Mouse (Mus musculus): ENCODE data around the gene Prkce.

DNA sequence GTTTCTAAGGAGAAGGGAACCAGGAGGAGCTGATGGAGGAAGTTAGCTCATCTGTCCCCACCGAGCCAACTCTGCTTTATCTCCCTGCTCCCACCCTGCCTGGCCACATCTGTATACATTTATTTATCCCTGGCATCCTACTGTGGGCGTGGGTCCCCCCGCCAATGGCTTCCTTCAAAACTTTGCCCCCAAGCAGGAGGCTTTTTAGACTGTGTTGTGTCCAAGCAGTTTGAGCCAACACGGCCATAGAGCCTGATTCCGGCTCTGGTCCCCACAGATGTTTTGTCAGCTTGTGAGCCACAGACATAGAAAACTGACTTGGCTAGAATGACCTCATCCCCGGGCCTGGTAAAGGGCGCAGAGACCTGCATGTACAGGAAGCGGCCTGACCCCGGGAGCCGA, 89.1 kb downstream of the Prkce start:
- TF ChIP-seq POLR2A (IDR thresholded peaks at IDR 0.05; ENCODE audit: low read depth, low read length) (no peak), CTCF (IDR thresholded peaks at IDR 0.05; ENCODE audit: borderline replicate concordance, insufficient read depth, low read length) (no peak)
